Mouse (Mus musculus) hindbrain, embryonic 10.5 days (tissue): ENCODE results near the gene Zfp266. TPM values are rescaled to one million over a fixed set of nuclear protein-coding genes. Genes with fewer than 3 reads are reported as not detected.
A peak's percentile ranks its signal among the peaks of the same experiment; 100 is the strongest.

Source experiments
- DNase-seq: peaks from one replicate; pipeline ENCODE4 v3.0.0-alpha.2; 2017; ENCODE audit warnings: low spot score
- H3K27ac ChIP-seq: fragments of 300-500 bp; sonication (generic); 2 replicates; pipeline ENCODE4 v1.5.1; 2016; ENCODE audit warnings: mild to moderate bottlenecking, moderate library complexity
- H3K27me3 ChIP-seq: fragments of 300-500 bp; sonication (generic); 2 replicates; pipeline ENCODE4 v1.6.1; 2016; ENCODE audit warnings: mild to moderate bottlenecking; ENCODE audit not compliant: poor library complexity, insufficient read depth, severe bottlenecking
- H3K36me3 ChIP-seq: fragments of 300-500 bp; sonication (generic); 2 replicates; pipeline ENCODE4 v1.6.1; 2016; ENCODE audit warnings: mild to moderate bottlenecking, moderate library complexity
- H3K4me1 ChIP-seq: fragments of 300-500 bp; sonication (generic); replicated peaks from 2 replicates; pipeline ENCODE4 v1.6.1; 2016; ENCODE audit warnings: mild to moderate bottlenecking
- H3K4me3 ChIP-seq: fragments of 300-500 bp; sonication (generic); 2 replicates; pipeline ENCODE4 v1.5.1; 2016; ENCODE audit warnings: mild to moderate bottlenecking, moderate library complexity
- H3K9me3 ChIP-seq: fragments of 300-500 bp; sonication (generic); 2 replicates; pipeline ENCODE4 v1.6.1; 2016; ENCODE audit warnings: mild to moderate bottlenecking, moderate library complexity
- WGBS: fragments of 180-500 bp; shearing (Covaris S2); methylation state at CpG from one replicate; pipeline ENCODE4 v1.1.7; 2016; 5-methylcytosine and 5-hydroxymethylcytosine counted together
- polyA plus RNA-seq: library from polyadenylated mRNA; unstranded; fragments of >200 nt; fragmentation: Nextera tagmentation; extraction: Ambion mirVana; gene quantifications from 2 replicates; pipeline ENCODE4 v1.2.1, GENCODE M21; 2016

Zfp266 gene
- polyA plus RNA-seq, 1 experiment from 2014 or later = 99.3 TPM

- Histone ChIP-seq H3K9me3 (no peaks in the 10 kb centered on the region), H3K4me3 (no peak overlapping the region), H3K36me3 (peaks cover 98% of the 10 kb centered on the region), H3K27me3 (no peaks in the 10 kb centered on the region), H3K4me1 (no peaks in the 10 kb centered on the region), H3K27ac (no peak overlapping the region)
- DNase-seq = no peak
- 90% methylated on average over 1 of the region's 1 CpGs for WGBS
Observed at GRCm38 (mm10) chr9:20476632-20477031, 44.6 kb downstream of the Zfp266 start.

DNA sequence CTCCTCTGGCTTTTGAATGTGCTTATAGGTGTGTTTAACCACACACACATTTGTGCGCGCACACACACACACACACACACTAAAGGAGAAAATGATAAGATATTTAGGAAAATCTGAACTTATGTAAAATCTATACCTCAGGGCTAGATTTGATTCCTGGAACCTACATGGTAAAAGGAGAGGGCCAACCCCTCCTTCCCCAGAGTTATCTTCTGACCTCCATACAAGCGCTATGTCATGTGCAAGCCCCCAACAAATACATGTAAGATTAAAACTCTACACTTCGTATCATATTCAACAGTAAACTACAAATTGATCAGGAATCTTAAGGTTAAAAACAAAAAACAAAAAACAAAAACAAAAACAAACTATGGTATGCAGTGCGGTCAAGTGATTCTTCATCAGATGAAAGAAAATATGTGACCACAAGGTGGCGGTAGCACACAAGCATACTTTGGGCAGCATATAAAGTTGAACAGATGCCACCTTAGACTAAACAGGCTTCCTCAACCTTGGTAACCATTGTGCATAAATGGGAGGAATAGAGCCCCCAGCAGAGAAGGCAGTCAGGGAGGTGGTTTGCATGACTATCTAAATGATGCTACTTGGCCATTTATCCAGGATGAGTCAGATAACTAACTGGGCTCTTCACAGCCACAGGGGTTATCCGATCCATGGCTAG lies 54.3 kb downstream of the Zfp266 start:
- H3K4me1 ChIP-seq = no peaks in the 10 kb centered on the region
- WGBS = 56% methylated on average over 7 of the region's 7 CpGs
- no peak overlapping the region for H3K27ac ChIP-seq
- no peaks in the 10 kb centered on the region for H3K27me3 ChIP-seq
- H3K4me3 ChIP-seq = no peak overlapping the region
- H3K36me3 ChIP-seq = peaks cover 37% of the 10 kb centered on the region
- peaks cover 20% of the 10 kb centered on the region for H3K9me3 ChIP-seq
- peak; percentile 41 for DNase-seq

DNA sequence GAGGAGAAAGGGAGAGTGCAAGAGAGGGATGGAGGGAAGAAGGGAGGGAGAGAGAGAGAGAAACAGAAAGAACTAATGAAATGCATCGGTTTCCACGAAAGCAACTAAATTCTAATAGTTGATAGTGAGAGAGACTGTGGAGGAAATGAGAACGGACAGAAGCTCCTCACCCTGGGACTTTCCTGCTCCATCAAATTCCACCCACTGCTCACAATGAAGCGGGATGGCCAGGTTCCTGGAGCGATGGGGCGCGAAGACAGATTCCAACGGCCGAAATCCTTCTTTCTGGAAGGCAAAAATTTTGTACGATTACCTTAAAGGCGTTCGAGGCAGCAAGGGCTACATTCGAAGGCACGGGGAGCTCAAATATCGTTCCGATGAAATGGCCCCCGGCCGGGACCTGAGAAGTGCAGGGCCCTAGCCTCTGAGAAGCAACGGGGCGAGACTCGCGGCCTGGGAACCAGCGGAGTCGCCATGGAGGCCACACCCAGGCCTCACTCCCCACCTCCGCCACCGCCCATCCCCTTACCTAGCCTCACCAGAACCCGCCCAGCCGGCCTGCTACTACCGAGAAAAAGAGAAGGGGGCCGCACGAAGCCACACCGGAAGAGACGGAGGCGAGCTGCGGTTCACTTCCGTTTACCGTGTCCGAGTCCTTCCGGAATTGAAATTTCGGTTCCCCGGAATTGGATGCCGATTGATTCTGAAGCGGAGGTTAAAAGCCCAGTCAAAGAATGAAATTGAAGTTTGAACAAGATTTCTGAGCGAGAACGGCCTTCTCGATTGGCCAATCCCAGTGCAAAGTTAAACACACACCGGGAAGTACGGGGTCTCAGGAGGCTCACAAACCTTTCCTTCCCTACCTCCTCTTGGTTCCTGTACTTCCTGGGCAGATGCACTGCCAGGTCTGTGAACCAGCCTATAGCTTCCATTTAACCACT lies 61.6 kb downstream of the Zfp266 start, which contains the start of gene Zfp26:
TSS of gene Zfp26 (minus strand) at position 786 of the 941 bp plus-strand sequence.
- Histone ChIP-seq H3K4me3 (peak within 1 kb of the TSS; percentile 88), H3K27me3 (no peaks in the 10 kb centered on the region), H3K4me1 (peaks cover 16% of the 10 kb centered on the region), H3K27ac (peak within 1 kb of the TSS; percentile 96), H3K9me3 (no peaks in the 10 kb centered on the region), H3K36me3 (peaks cover 36% of the 10 kb centered on the region)
- peak; percentile 82 for DNase-seq
- under 1% methylated on average over 48 of the region's 48 CpGs for WGBS

DNA sequence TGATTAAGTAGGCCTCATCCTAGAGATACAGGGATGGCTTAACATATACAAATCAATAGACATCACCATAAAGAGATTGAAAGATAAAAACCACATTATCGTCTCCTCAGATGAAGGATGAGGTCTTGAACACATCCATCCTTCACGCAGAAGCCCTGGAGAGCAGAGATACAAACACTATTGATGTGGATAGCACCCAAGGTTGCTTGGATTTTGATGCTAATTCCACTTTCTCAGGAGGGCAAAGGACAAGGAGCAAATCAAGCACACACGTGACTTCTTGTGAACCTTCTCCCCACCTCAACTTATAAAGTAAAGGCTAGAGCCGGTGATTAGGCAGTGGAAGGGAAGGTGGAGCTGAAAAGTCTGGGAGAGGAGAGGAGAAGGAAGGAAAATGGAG lies 67.6 kb downstream of the Zfp266 start:
- Histone ChIP-seq H3K27ac (no peak overlapping the region), H3K4me3 (no peak overlapping the region), H3K4me1 (peaks cover 7% of the 10 kb centered on the region), H3K36me3 (peaks cover 93% of the 10 kb centered on the region), H3K27me3 (no peaks in the 10 kb centered on the region), H3K9me3 (peaks cover 4% of the 10 kb centered on the region; the same call in 1 of the 2 replicates)
- DNase-seq = no peak
- WGBS = 93% methylated on average over 4 of the region's 4 CpGs

GRCm38 (mm10) chr9:20451493-20451892 lies 69.7 kb downstream of the Zfp266 start:
- peaks cover 96% of the 10 kb centered on the region for H3K36me3 ChIP-seq
- 97% methylated on average over 1 of the region's 1 CpGs for WGBS
- DNase-seq = no peak

More at GRCm38 (mm10) chr9:20451493-20451892, 69.7 kb downstream of the Zfp266 start:
- H3K27me3 ChIP-seq = no peaks in the 10 kb centered on the region
- no peak overlapping the region for H3K27ac ChIP-seq
- H3K4me1 ChIP-seq = no peaks in the 10 kb centered on the region
- H3K4me3 ChIP-seq = no peak overlapping the region
- peaks cover 4% of the 10 kb centered on the region; the same call in 1 of the 2 replicates for H3K9me3 ChIP-seq

Other genes starting within 250 kb of the Zfp266 start
- gene Olfr39, start 239.1 kb downstream of the Zfp266 start, polyA plus RNA-seq = not detected in 2 replicates
- not detected in 2 replicates for gene Olfr873, start 222.9 kb downstream of the Zfp266 start, polyA plus RNA-seq
- not detected in 2 replicates for gene Olfr18, start 185.3 kb downstream of the Zfp266 start, polyA plus RNA-seq
- gene Zfp560, start 136.2 kb downstream of the Zfp266 start, polyA plus RNA-seq = 30.8 and 36.7 TPM in 2 replicates
- gene Zfp26, start 61.3 kb downstream of the Zfp266 start, polyA plus RNA-seq = 16.5 and 25.9 TPM in 2 replicates
- gene Zfp426, start 28.7 kb downstream of the Zfp266 start, polyA plus RNA-seq = 24.0 and 26.1 TPM in 2 replicates
- gene Zfp846, start 59.9 kb upstream of the Zfp266 start, polyA plus RNA-seq = 17.8 and 20.0 TPM in 2 replicates
- 393 and 437 TPM in 2 replicates for gene Ubl5, start 121.5 kb upstream of the Zfp266 start, polyA plus RNA-seq
- gene Fbxl12, start 123.3 kb upstream of the Zfp266 start, polyA plus RNA-seq = 21.5 and 21.9 TPM in 2 replicates
- gene Pin1, start 130.7 kb upstream of the Zfp266 start, polyA plus RNA-seq = 83.7 and 88.6 TPM in 2 replicates
- 46.9 and 76.4 TPM in 2 replicates for gene Olfm2, start 224.9 kb upstream of the Zfp266 start, polyA plus RNA-seq